Mouse (Mus musculus): ENCODE results near the gene 1810009A15Rik. TPM values are rescaled to one million over a fixed set of nuclear protein-coding genes. Genes with fewer than 3 reads are reported as not detected.
"Not testable (repeated sequence)": the region's sequence is repeated elsewhere in the genome, so short reads cannot be mapped to it uniquely, and the experiment has no call there.

The 1810009A15Rik gene
- polyA plus RNA-seq, 1 experiment from 2014 or later, result 98.0 TPM

- peak overlapping the region; percentile 82 for H3K4me2 ChIP-seq (replicated peaks)
- peak overlapping the region; percentile 89 for H3K9ac ChIP-seq
- no peaks in the 10 kb centered on the region for H3K9me3 ChIP-seq
- H3K27me3 ChIP-seq, result no peaks in the 10 kb centered on the region
- 20% methylated on average over 3 of the region's 3 CpGs for WGBS
- H3K27ac ChIP-seq, result no peak overlapping the region
- peak overlapping the region; percentile 68 for H3K4me3 ChIP-seq
- no peak for ATAC-seq (ENCODE audit: insufficient number of reproducible peaks, insufficient read depth, low FRiP score, low TSS enrichment)
- peaks cover 16% of the 10 kb centered on the region for H3K36me3 ChIP-seq
- peaks cover 9% of the 10 kb centered on the region; the same call in 1 of the 2 replicates for H3K4me1 ChIP-seq
Measured at GRCm38 (mm10) chr19:8881034-8881392, 7.6 kb upstream of the 1810009A15Rik start.

GRCm38 (mm10) chr19:8883616-8884015 is 5.0 kb upstream of the 1810009A15Rik start, which contains the start of the genes Lbhd1 and Gm49403:
TSS of gene Lbhd1 (plus strand) at chr19:8883732.
TSS of gene Gm49403 (plus strand) at chr19:8883930.
- H3K9me3 ChIP-seq, result no peaks in the 10 kb centered on the region
- no peaks in the 10 kb centered on the region for H3K36me3 ChIP-seq
- 78% methylated on average over 3 of the region's 3 CpGs for WGBS
- H3K9ac ChIP-seq, result no peak within 1 kb of the TSS
- no peak for ATAC-seq (ENCODE audit: insufficient number of reproducible peaks, insufficient read depth, low FRiP score, low TSS enrichment)
- peaks cover 16% of the 10 kb centered on the region; the same call in 1 of the 2 replicates for H3K4me1 ChIP-seq
- no peak within 1 kb of the TSS for H3K4me2 ChIP-seq (replicated peaks)
- H3K27ac ChIP-seq, result no peak within 1 kb of the TSS
- no peaks in the 10 kb centered on the region for H3K27me3 ChIP-seq
- H3K4me3 ChIP-seq, result no peak within 1 kb of the TSS

GRCm38 (mm10) chr19:8886916-8887584 is 1.6 kb upstream of the 1810009A15Rik start:
- peak overlapping the region; percentile 81 for H3K4me2 ChIP-seq (replicated peaks)

GRCm38 (mm10) chr19:8887585-8888463 is 829 bp upstream of the 1810009A15Rik start:
- Histone ChIP-seq H3K9me3 (no peaks in the 10 kb centered on the region), H3K27ac (peak overlapping the region; percentile 85), H3K4me1 (peaks cover 10% of the 10 kb centered on the region; the same call in 1 of the 2 replicates), H3K4me2 (replicated peaks) (peak overlapping the region; percentile 81), H3K27me3 (no peaks in the 10 kb centered on the region), H3K9ac (peak overlapping the region; percentile 85), H3K4me3 (peak overlapping the region; percentile 69), H3K36me3 (peaks cover 14% of the 10 kb centered on the region)
- ATAC-seq (ENCODE audit: insufficient number of reproducible peaks, insufficient read depth, low FRiP score, low TSS enrichment), result no peak
- 17% methylated on average over 19 of the region's 19 CpGs for WGBS

More at GRCm38 (mm10) chr19:8886916-8887584, 1.6 kb upstream of the 1810009A15Rik start:
- H3K9ac ChIP-seq, result no peak overlapping the region
- H3K4me1 ChIP-seq, result peaks cover 10% of the 10 kb centered on the region; the same call in 1 of the 2 replicates
- H3K4me3 ChIP-seq, result peak overlapping the region; percentile 69; the same call in 1 of the 2 replicates
- WGBS, result 35% methylated on average over 1 of the region's 1 CpGs
- H3K9me3 ChIP-seq, result no peaks in the 10 kb centered on the region
- no peak for ATAC-seq (ENCODE audit: insufficient number of reproducible peaks, insufficient read depth, low FRiP score, low TSS enrichment)
- H3K27ac ChIP-seq, result peak overlapping the region; percentile 85; the same call in 1 of the 2 replicates
- no peaks in the 10 kb centered on the region for H3K27me3 ChIP-seq
- peaks cover 14% of the 10 kb centered on the region for H3K36me3 ChIP-seq

GRCm38 (mm10) chr19:8892829-8893766 is 4.4 kb downstream of the 1810009A15Rik start, which contains the start of gene Ints5:
TSS of gene Ints5 (plus strand) at chr19:8893005.
- Histone ChIP-seq H3K36me3 (peaks cover 32% of the 10 kb centered on the region), H3K27ac (peak within 1 kb of the TSS; percentile 86), H3K4me3 (peak within 1 kb of the TSS; percentile 83), H3K9me3 (no peaks in the 10 kb centered on the region), H3K4me1 (peaks cover 23% of the 10 kb centered on the region), H3K4me2 (replicated peaks) (peak within 1 kb of the TSS; percentile 81), H3K9ac (peak within 1 kb of the TSS; percentile 88), H3K27me3 (no peaks in the 10 kb centered on the region)
- ATAC-seq (ENCODE audit: insufficient number of reproducible peaks, insufficient read depth, low FRiP score, low TSS enrichment), result peak; percentile 19; the same call in 1 of the 2 replicates
- 4% methylated on average over 54 of the region's 54 CpGs for WGBS

GRCm38 (mm10) chr19:8895397-8895960 is 6.8 kb downstream of the 1810009A15Rik start:
- Histone ChIP-seq H3K4me2 (replicated peaks) (no peak overlapping the region), H3K27me3 (no peaks in the 10 kb centered on the region), H3K4me3 (no peak overlapping the region), H3K36me3 (peaks cover 29% of the 10 kb centered on the region), H3K9me3 (no peaks in the 10 kb centered on the region), H3K9ac (no peak overlapping the region), H3K27ac (no peak overlapping the region), H3K4me1 (peaks cover 30% of the 10 kb centered on the region)
- no peak for ATAC-seq (ENCODE audit: insufficient number of reproducible peaks, insufficient read depth, low FRiP score, low TSS enrichment)
- WGBS, result 91% methylated on average over 9 of the region's 9 CpGs

- ATAC-seq (ENCODE audit: insufficient number of reproducible peaks, insufficient read depth, low FRiP score, low TSS enrichment); H3K27ac ChIP-seq; H3K27me3 ChIP-seq; H3K9ac ChIP-seq; H3K9me3 ChIP-seq; H3K4me3 ChIP-seq; H3K4me2 ChIP-seq (replicated peaks): not testable (repeated sequence)
- peaks cover 21% of the 10 kb centered on the region for H3K36me3 ChIP-seq
- WGBS, result 90% methylated on average over 5 of the region's 5 CpGs
- peaks cover 30% of the 10 kb centered on the region for H3K4me1 ChIP-seq
Measured at GRCm38 (mm10) chr19:8896231-8896630, 7.6 kb downstream of the 1810009A15Rik start.

GRCm38 (mm10) chr19:8897211-8897864 is 8.7 kb downstream of the 1810009A15Rik start:
- H3K27me3 ChIP-seq, H3K9me3 ChIP-seq: not testable (repeated sequence)
- H3K4me1 ChIP-seq, result peaks cover 30% of the 10 kb centered on the region
- 20% methylated on average over 21 of the region's 21 CpGs for WGBS
- peak overlapping the region; percentile 94 for H3K4me3 ChIP-seq
- ATAC-seq (ENCODE audit: insufficient number of reproducible peaks, insufficient read depth, low FRiP score, low TSS enrichment), result peak; percentile 49
- peaks cover 23% of the 10 kb centered on the region for H3K36me3 ChIP-seq
- peak overlapping the region; percentile 63 for H3K9ac ChIP-seq
- H3K4me2 ChIP-seq (replicated peaks), result peak overlapping the region; percentile 59
- H3K27ac ChIP-seq, result peak overlapping the region; percentile 88

- ATAC-seq (ENCODE audit: insufficient number of reproducible peaks, insufficient read depth, low FRiP score, low TSS enrichment), result peak; percentile 96
- H3K36me3 ChIP-seq, result peaks cover 27% of the 10 kb centered on the region
Measured at GRCm38 (mm10) chr19:8897865-8898495, 9.3 kb downstream of the 1810009A15Rik start, which contains the start of gene Ganab. TSS of gene Ganab (plus strand) at chr19:8898071.

GRCm38 (mm10) chr19:8898576-8898975 is 9.9 kb downstream of the 1810009A15Rik start:
- Histone ChIP-seq H3K4me1 (peaks cover 28% of the 10 kb centered on the region), H3K36me3 (peaks cover 32% of the 10 kb centered on the region), H3K4me3 (peak overlapping the region; percentile 94), H3K9me3 (no peaks in the 10 kb centered on the region), H3K9ac (peak overlapping the region; percentile 92), H3K27ac (peak overlapping the region; percentile 84), H3K4me2 (replicated peaks) (peak overlapping the region; percentile 59), H3K27me3 (no peaks in the 10 kb centered on the region)
- ATAC-seq (ENCODE audit: insufficient number of reproducible peaks, insufficient read depth, low FRiP score, low TSS enrichment), result no peak
- WGBS, result 16% methylated on average over 13 of the region's 13 CpGs

More at GRCm38 (mm10) chr19:8897865-8898495, 9.3 kb downstream of the 1810009A15Rik start, which contains the start of gene Ganab:
- H3K4me3 ChIP-seq, result peak within 1 kb of the TSS; percentile 94
- peak within 1 kb of the TSS; percentile 88 for H3K27ac ChIP-seq
- H3K4me1 ChIP-seq, result peaks cover 30% of the 10 kb centered on the region
- H3K4me2 ChIP-seq (replicated peaks), result peak within 1 kb of the TSS; percentile 59
- H3K27me3 ChIP-seq, result no peaks in the 10 kb centered on the region
- WGBS, result under 1% methylated on average over 53 of the region's 53 CpGs
- no peaks in the 10 kb centered on the region for H3K9me3 ChIP-seq
- H3K9ac ChIP-seq, result peak within 1 kb of the TSS; percentile 92
